13 mouse cellular contexts compared by ENCODE assay signal in the genomic region with DNA sequence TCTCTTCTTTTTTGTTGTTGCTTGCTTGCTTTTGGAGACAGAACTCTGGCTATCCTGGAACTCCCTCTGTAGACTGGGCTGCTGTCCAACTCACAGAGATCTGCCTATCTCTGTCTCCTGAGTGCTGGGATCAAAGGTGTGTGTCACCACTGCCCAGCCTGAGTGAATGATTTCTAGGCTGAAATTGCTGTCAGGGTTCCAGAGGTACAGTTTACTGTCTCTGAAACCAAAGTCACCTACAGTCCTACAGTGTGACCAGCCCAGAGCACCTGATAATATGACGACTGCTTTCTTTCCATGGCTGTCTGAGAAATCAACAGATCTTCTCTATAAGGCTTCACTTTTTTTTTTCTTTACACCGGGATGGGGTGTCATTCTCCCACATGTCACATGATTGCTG. TPM values are rescaled to one million over a fixed set of nuclear protein-coding genes. Genes with fewer than 3 reads are reported as not detected.
DNase-seq lines count a peak whose midpoint lies in the region; ATAC-seq and TF ChIP-seq lines count a peak whose summit lies in the region.
"Had no signal": no experiment of that assay in that cellular context is flagged by ENCODE, and none has a peak within 500 bp of the region (broad histone marks: within the 10 kb centered on the region; RNA-seq: fewer than 3 reads in every experiment).

No protein-coding gene starts in this region.

- H3K4me1 ChIP-seq in kidney, embryonic 14.5 days (ENCODE audit: control insufficient read depth, insufficient read depth, low read length), result no peaks in the 10 kb centered on the region
- H3K4me1 ChIP-seq in liver, adult 2 months (ENCODE audit: control insufficient read depth, insufficient read depth, low read length), result peaks cover 10% of the 10 kb centered on the region
- 0 out of 2 replicates have a peak, but pooled peaks cover 2% of the 10 kb centered on the region for H3K4me1 ChIP-seq in stomach, embryonic 16.5 days (ENCODE audit: control insufficient read depth, insufficient read depth, low read length)

- TF ChIP-seq CTCF in liver, adult 2 months (IDR thresholded peaks at IDR 0.05; ENCODE audit: low read depth, low read length), result no peak

- no peak overlapping the region for H3K27ac ChIP-seq in kidney, embryonic 14.5 days (ENCODE audit: low read depth, low read length)
- peak overlapping the region; percentile 93 for H3K27ac ChIP-seq in liver, adult 2 months (replicated peaks; ENCODE audit: insufficient read depth, low read depth, low read length)
- H3K27ac ChIP-seq in stomach, embryonic 16.5 days (ENCODE audit: low read length), result no peak overlapping the region
- H3K27ac ChIP-seq: heart, adult 2 months had no signal

- no peak for ATAC-seq in kidney, embryonic 14.5 days (ENCODE audit: low FRiP score, low TSS enrichment)
- ATAC-seq in stomach, embryonic 16.5 days (ENCODE audit: insufficient read depth, low FRiP score), result peak; percentile 53; the same call in 1 of the 2 replicates

- H3K27me3 ChIP-seq in kidney, embryonic 14.5 days (ENCODE audit: control insufficient read depth, insufficient read depth, low read length), result no peaks in the 10 kb centered on the region
- no peaks in the 10 kb centered on the region for H3K27me3 ChIP-seq in liver, adult 2 months (ENCODE audit: control insufficient read depth, insufficient read depth, low read length)
- no peaks in the 10 kb centered on the region for H3K27me3 ChIP-seq in stomach, embryonic 16.5 days (ENCODE audit: control insufficient read depth, insufficient read depth, low read length)

- peak; percentile 78 for DNase-seq in kidney, adult 11 months
- peak; percentile 76 to 80 for DNase-seq in kidney, adult 8-10 months
- DNase-seq in liver, adult 2 months (ENCODE audit: extremely low read depth, low read depth, low spot score), result peak; percentile 99
- DNase-seq in embryo, embryonic 11 days, result no peak
- no peak for DNase-seq in urinary bladder, postnatal 10 days (ENCODE audit: low spot score)
- DNase-seq in left cerebral cortex, adult 8-10 months (ENCODE audit: low spot score in 2 of 2), result no peak
- DNase-seq: cerebellum, adult 2 months; heart, adult 2 months; heart, postnatal 36 days; lung, adult 2 months; right cerebral cortex, postnatal 25 days had no signal

- no peak overlapping the region for H3K4me2 ChIP-seq in kidney, embryonic 14.5 days (replicated peaks; ENCODE audit: low read depth, low read length)
- H3K4me2 ChIP-seq in stomach, embryonic 16.5 days (ENCODE audit: low read depth, low read length), result no peak overlapping the region

- no peaks in the 10 kb centered on the region for H3K79me2 ChIP-seq in liver, adult 2 months (ENCODE audit: control insufficient read depth, insufficient read depth, low read length)

- no peak overlapping the region for H3K9ac ChIP-seq in kidney, embryonic 14.5 days (ENCODE audit: low read depth, low read length)
- no peak overlapping the region for H3K9ac ChIP-seq in liver, adult 2 months (ENCODE audit: low read depth, low read length)
- no peak overlapping the region for H3K9ac ChIP-seq in stomach, embryonic 16.5 days (ENCODE audit: low read length)

- TF ChIP-seq POLR2A in liver, adult 2 months (IDR thresholded peaks at IDR 0.05; ENCODE audit: extremely low read depth, insufficient read depth, low read length), result no peak

- no peaks in the 10 kb centered on the region for H3K9me3 ChIP-seq in kidney, embryonic 14.5 days (ENCODE audit: control insufficient read depth, low read length)
- H3K9me3 ChIP-seq in stomach, embryonic 16.5 days (replicated peaks; ENCODE audit: control insufficient read depth, low read length), result no peaks in the 10 kb centered on the region

- no peak overlapping the region for H3K4me3 ChIP-seq in kidney, embryonic 14.5 days (ENCODE audit: low read length)
- H3K4me3 ChIP-seq in liver, adult 2 months (ENCODE audit: insufficient read depth, low read depth, low read length), result no peak overlapping the region
- H3K4me3 ChIP-seq in stomach, embryonic 16.5 days (replicated peaks; ENCODE audit: low read length), result no peak overlapping the region
- H3K4me3 ChIP-seq: heart, adult 2 months had no signal

- 80% methylated on average over 2 of the region's 2 CpGs for WGBS in kidney, embryonic 14.5 days
- 18% methylated on average over 2 of the region's 2 CpGs for WGBS in liver, adult 2 months
- 68% methylated on average over 2 of the region's 2 CpGs for WGBS in stomach, embryonic 16.5 days

- H3K36me3 ChIP-seq in kidney, embryonic 14.5 days (ENCODE audit: control insufficient read depth, insufficient read depth, low read length), result no peaks in the 10 kb centered on the region
- no peaks in the 10 kb centered on the region for H3K36me3 ChIP-seq in liver, adult 2 months (ENCODE audit: control insufficient read depth, insufficient read depth, low read length)
- no peaks in the 10 kb centered on the region for H3K36me3 ChIP-seq in stomach, embryonic 16.5 days (ENCODE audit: control insufficient read depth, insufficient read depth, low read length)

RNA-seq across cellular contexts. Expression of a gene that starts 3.0 kb away (rescaled TPM):
- polyA plus RNA-seq in kidney, embryonic 14.5 days (2014; fragmentation: Nextera tagmentation; extraction: Ambion mirVana), result 4.7 and 5.4 TPM in 2 replicates
- total RNA-seq in liver, adult 2 months (2014; rRNA removed), result 3.6 and 4.5 TPM in 2 replicates
- 1.7 and 2.0 TPM in 2 replicates for polyA plus RNA-seq in liver, adult 2 months (2012; rRNA removed)
- polyA plus RNA-seq in stomach, embryonic 16.5 days (2015; fragmentation: Nextera tagmentation; extraction: Ambion mirVana), result 3.8 and 4.4 TPM in 2 replicates
- 10 to 100 TPM; 13.4 to 26.8 (median 15.3) TPM for total RNA-seq in left cerebral cortex, adult 8-10 months (2022)

RNA-seq across cellular contexts. Expression of a gene that starts 34.7 kb away (rescaled TPM):
- polyA plus RNA-seq in kidney, embryonic 14.5 days (2014; fragmentation: Nextera tagmentation; extraction: Ambion mirVana), result 8.3 and 10.7 TPM in 2 replicates
- 0.37 and 0.94 TPM in 2 replicates for total RNA-seq in liver, adult 2 months (2014; rRNA removed)
- 0.12 and 0.17 TPM in 2 replicates for polyA plus RNA-seq in liver, adult 2 months (2012; rRNA removed)
- 18.9 and 19.5 TPM in 2 replicates for polyA plus RNA-seq in stomach, embryonic 16.5 days (2015; fragmentation: Nextera tagmentation; extraction: Ambion mirVana)
- total RNA-seq in left cerebral cortex, adult 8-10 months (2022), result 1 to 10 TPM; 5.8 to 8.0 (median 6.4) TPM

Comparison
In these comparisons a context has a peak if more than half of its experiments do, and no peak if none do; other contexts are left out.
1. DNase-seq: peak in kidney, adult 11 months (single experiment), kidney, adult 8-10 months (2 of 2) and liver, adult 2 months (single experiment); none in embryo, embryonic 11 days (single experiment), urinary bladder, postnatal 10 days (single experiment) and left cerebral cortex, adult 8-10 months (0 of 2).